Mouse (Mus musculus) stomach, embryonic 14.5 days (tissue): ENCODE measurements at regions not wholly inside any gene's neighbourhood (a gene's known extent, or its start where the extent isn't known, plus 50 kb on each side); places are given as distances from the start of the nearest gene placed in this dataset.

ENCODE experiments used
- ATAC-seq: fragments of 200-750 bp; cut with Nextera tagmentation; 2 replicates; pipeline ENCODE4 v1.8.0; 2017; ENCODE audit warnings: low read depth, moderate TSS enrichment; ENCODE audit not compliant: insufficient number of reproducible peaks, insufficient read depth, low FRiP score
- H3K27ac ChIP-seq: fragments of 300-500 bp; sonication (generic); 2 replicates; pipeline ENCODE4 v1.5.1; 2014; ENCODE audit warnings: mild to moderate bottlenecking, low read length, moderate library complexity, mixed read lengths
- H3K27me3 ChIP-seq: fragments of 300-500 bp; sonication (generic); 2 replicates; pipeline ENCODE4 v1.6.1; 2014; ENCODE audit warnings: low read length, control low read depth, mixed read lengths; ENCODE audit not compliant: control insufficient read depth, insufficient read depth
- H3K36me3 ChIP-seq: fragments of 300-500 bp; sonication (generic); 2 replicates; pipeline ENCODE4 v1.6.1; 2014; ENCODE audit warnings: mild to moderate bottlenecking, control low read depth, low read length, moderate library complexity, mixed read lengths; ENCODE audit not compliant: control insufficient read depth, insufficient read depth
- H3K4me1 ChIP-seq: fragments of 300-500 bp; sonication (generic); 2 replicates; pipeline ENCODE4 v1.6.1; 2014; ENCODE audit warnings: low read length, control low read depth, mixed read lengths; ENCODE audit not compliant: control insufficient read depth, insufficient read depth
- H3K4me2 ChIP-seq: fragments of 300-500 bp; sonication (generic); replicated peaks from 2 replicates; pipeline ENCODE4 v1.6.1; 2014; ENCODE audit warnings: low read depth, low read length, control low read depth
- H3K4me3 ChIP-seq: fragments of 300-500 bp; sonication (generic); 2 replicates; pipeline ENCODE4 v1.5.1; 2014; ENCODE audit warnings: low read depth, low read length, control low read depth
- H3K9ac ChIP-seq: fragments of 300-500 bp; sonication (generic); replicated peaks from 2 replicates; pipeline ENCODE4 v1.6.1; 2014; ENCODE audit warnings: low read depth, mild to moderate bottlenecking, control low read depth, low read length, moderate library complexity, mixed read lengths
- H3K9me3 ChIP-seq: fragments of 300-500 bp; sonication (generic); 2 replicates; pipeline ENCODE4 v1.6.1; 2016; ENCODE audit warnings: low read depth, low read length, control low read depth; ENCODE audit not compliant: control insufficient read depth
- WGBS: fragments of 180-500 bp; shearing (Covaris S2); extraction: QIAGEN DNeasy Blood & Tissue Kit; methylation state at CpG from one replicate; pipeline ENCODE4 v1.1.7; 2014; 5-methylcytosine and 5-hydroxymethylcytosine counted together

- Histone ChIP-seq H3K36me3 (no peaks in the 10 kb centered on the region), H3K4me3 (no peak overlapping the region)
- 53% methylated on average over 11 of the region's 11 CpGs for WGBS
Measured at GRCm38 (mm10) chr19:57548661-57549060, 62.2 kb upstream of the Atrnl1 start.

GRCm38 (mm10) chr19:57552964-57553740 is 57.7 kb upstream of the Atrnl1 start:
- H3K36me3 ChIP-seq, result no peaks in the 10 kb centered on the region
- H3K9me3 ChIP-seq, result no peaks in the 10 kb centered on the region
- H3K9ac ChIP-seq, result no peak overlapping the region
- H3K27me3 ChIP-seq, result no peaks in the 10 kb centered on the region
- no peak for ATAC-seq
- H3K4me1 ChIP-seq, result no peaks in the 10 kb centered on the region
- H3K4me2 ChIP-seq, result no peak overlapping the region
- WGBS, result 57% methylated on average over 11 of the region's 11 CpGs
- H3K27ac ChIP-seq, result no peak overlapping the region
- no peak overlapping the region for H3K4me3 ChIP-seq

More at GRCm38 (mm10) chr19:57548661-57549060, 62.2 kb upstream of the Atrnl1 start:
- no peak for ATAC-seq
- H3K9ac ChIP-seq, result no peak overlapping the region
- no peak overlapping the region for H3K27ac ChIP-seq
- no peak overlapping the region for H3K4me2 ChIP-seq
- no peaks in the 10 kb centered on the region for H3K27me3 ChIP-seq
- no peaks in the 10 kb centered on the region for H3K9me3 ChIP-seq
- H3K4me1 ChIP-seq, result peaks cover 4% of the 10 kb centered on the region; the same call in 1 of the 2 replicates

- ATAC-seq, result no peak
- H3K4me2 ChIP-seq, result no peak overlapping the region
- H3K27ac ChIP-seq, result no peak overlapping the region
- no peaks in the 10 kb centered on the region for H3K4me1 ChIP-seq
- no peak overlapping the region for H3K9ac ChIP-seq
- H3K4me3 ChIP-seq, result no peak overlapping the region
- H3K27me3 ChIP-seq, result no peaks in the 10 kb centered on the region
- H3K36me3 ChIP-seq, result no peaks in the 10 kb centered on the region
- WGBS, result 86% methylated on average over 6 of the region's 6 CpGs
- no peaks in the 10 kb centered on the region for H3K9me3 ChIP-seq
Measured at GRCm38 (mm10) chr19:57554086-57554485, 56.7 kb upstream of the Atrnl1 start.

- no peak for ATAC-seq
Measured at GRCm38 (mm10) chr19:57555313-57555712, 55.5 kb upstream of the Atrnl1 start.

GRCm38 (mm10) chr19:57558420-57558967 is 52.3 kb upstream of the Atrnl1 start:
- Histone ChIP-seq H3K9me3 (no peaks in the 10 kb centered on the region), H3K27me3 (no peaks in the 10 kb centered on the region), H3K36me3 (no peaks in the 10 kb centered on the region), H3K9ac (no peak overlapping the region), H3K4me2 (no peak overlapping the region), H3K27ac (no peak overlapping the region), H3K4me1 (no peaks in the 10 kb centered on the region), H3K4me3 (no peak overlapping the region)
- ATAC-seq, result no peak
- 68% methylated on average over 19 of the region's 19 CpGs for WGBS

More at GRCm38 (mm10) chr19:57555313-57555712, 55.5 kb upstream of the Atrnl1 start:
- H3K4me1 ChIP-seq, result no peaks in the 10 kb centered on the region
- WGBS, result 23% methylated on average over 5 of the region's 5 CpGs
- no peak overlapping the region for H3K9ac ChIP-seq
- no peaks in the 10 kb centered on the region for H3K27me3 ChIP-seq
- no peaks in the 10 kb centered on the region for H3K36me3 ChIP-seq
- no peaks in the 10 kb centered on the region for H3K9me3 ChIP-seq
- no peak overlapping the region for H3K27ac ChIP-seq
- H3K4me3 ChIP-seq, result no peak overlapping the region
- no peak overlapping the region for H3K4me2 ChIP-seq

GRCm38 (mm10) chr19:57560757-57561156 is 50.1 kb upstream of the Atrnl1 start:
- Histone ChIP-seq H3K4me1 (no peaks in the 10 kb centered on the region), H3K4me2 (no peak overlapping the region), H3K4me3 (no peak overlapping the region), H3K27me3 (no peaks in the 10 kb centered on the region), H3K27ac (no peak overlapping the region), H3K9ac (no peak overlapping the region), H3K36me3 (no peaks in the 10 kb centered on the region), H3K9me3 (no peaks in the 10 kb centered on the region)
- 56% methylated on average over 3 of the region's 3 CpGs for WGBS
- no peak for ATAC-seq
